Mouse (Mus musculus) common myeloid progenitor, adult 5-6 weeks (primary cell): ENCODE results near the gene Pbx1. TPM values are rescaled to one million over a fixed set of nuclear protein-coding genes. Genes with fewer than 3 reads are reported as not detected.
"Not testable (repeated sequence)": the region's sequence is repeated elsewhere in the genome, so short reads cannot be mapped to it uniquely, and the experiment has no call there.

Experiments
- ATAC-seq: replicated peaks from 2 replicates; pipeline ENCODE4 v1.8.0; 2016; ENCODE audit warnings: low read depth, mild to moderate bottlenecking, moderate TSS enrichment, inconsistent platforms; ENCODE audit not compliant: poor library complexity, severe bottlenecking
- total RNA-seq: library from RNA; stranded (forward); fragments of 200-1000, 187-1606 nt; gene quantifications from 2 replicates; pipeline ENCODE4 v1.2.3, GENCODE M21; 2017

The Pbx1 gene
- 45.1 and 54.5 TPM in 2 replicates for total RNA-seq

DNA sequence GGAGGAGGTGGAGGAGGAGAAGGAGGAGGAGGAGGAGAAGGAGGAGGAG is at the start of gene Pbx1:
Gene Pbx1 (minus strand): TSS at position 39 of the 49 bp plus-strand sequence.
- ATAC-seq: not testable (repeated sequence)

DNA sequence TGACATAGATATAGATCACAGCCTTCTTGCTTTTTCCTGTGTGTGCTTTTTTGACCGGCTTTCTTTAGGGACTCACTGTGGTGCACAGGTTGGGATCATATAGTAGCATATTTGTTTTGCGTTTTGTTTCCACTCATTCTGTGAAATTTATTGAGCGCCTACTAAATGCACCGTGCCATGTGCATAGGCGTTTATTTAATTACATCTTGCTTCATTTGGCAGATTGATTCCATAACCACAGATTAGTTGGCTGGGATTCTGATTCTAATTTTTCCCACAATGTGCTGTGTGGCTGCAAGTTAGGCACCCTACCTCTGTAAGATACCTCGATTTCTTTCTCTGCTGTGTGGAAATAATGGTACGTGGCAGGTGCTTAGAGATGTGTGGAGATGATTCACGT is 47.6 kb upstream of the Pbx1 start:
- ATAC-seq: no peak

DNA sequence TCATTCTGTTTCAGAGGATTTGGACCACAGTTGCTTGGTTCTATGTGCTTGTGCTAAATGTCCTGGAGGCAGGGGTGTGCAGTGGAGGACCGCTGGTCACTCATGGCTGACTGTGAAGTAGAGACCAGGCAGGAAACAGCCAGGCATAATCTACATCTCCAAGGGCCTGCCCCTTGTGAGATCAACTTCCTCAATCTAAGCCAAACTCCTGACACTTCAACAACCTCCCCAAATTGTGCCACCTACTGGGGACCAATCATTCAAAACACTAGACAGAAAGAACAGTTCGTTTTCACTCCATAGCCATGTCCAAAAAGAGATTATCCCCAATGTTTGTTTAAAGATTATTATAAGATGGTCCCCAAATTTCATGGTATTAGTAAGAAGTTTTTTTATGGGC is 46.8 kb upstream of the Pbx1 start:
- ATAC-seq: peak; percentile 94

DNA sequence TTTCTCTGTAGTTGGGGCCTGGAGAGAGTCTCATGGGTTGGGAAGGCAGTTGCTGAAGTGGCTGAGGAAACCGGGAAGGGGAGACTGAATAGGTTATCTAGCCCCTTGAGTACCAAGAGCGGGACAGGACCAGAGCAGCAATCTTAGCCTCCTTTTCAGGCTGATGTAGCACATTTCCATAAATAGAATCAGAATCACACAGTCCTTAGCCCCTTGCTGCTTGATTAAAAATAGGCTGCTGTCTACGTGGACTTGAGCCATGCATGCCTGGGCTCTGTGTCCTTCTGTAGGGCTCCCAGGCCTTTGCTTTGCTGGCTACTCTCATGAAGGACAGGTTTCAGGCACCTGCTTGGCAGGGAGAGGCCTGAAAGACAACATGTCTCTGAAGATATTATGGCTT is 44.8 kb upstream of the Pbx1 start:
- ATAC-seq: no peak

DNA sequence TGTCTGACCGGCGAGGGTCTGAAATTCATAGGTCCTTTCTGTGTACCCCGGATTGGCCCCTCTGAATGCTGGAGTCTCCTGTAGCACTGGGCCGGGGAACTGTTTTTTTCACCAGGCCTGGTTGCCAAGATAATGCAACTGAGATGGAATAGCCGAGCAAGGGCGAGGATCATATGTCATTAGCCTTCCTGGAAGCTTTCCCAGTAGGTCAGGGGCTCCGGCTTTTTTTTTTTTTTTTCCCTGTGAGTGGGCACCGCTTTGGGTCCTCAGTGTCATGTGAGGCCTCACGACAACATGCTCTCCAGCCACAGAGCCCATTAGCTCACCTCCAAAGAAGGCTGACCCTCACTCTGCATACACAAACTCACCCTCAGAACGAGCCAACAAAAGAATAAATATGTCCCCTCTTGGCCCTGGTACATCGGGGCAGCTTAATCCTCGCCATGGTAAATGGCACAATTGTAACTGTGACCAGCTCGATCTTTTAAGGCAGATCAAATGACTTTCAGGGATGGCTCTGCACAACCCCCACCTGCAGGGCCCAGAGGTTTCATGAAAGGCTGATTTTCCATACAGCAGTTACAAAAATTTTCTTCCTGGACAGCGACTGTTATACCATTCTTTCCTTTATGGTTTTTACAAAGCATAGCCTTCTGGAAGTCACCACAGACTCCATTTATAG is 44.3 kb upstream of the Pbx1 start:
- ATAC-seq: no peak

DNA sequence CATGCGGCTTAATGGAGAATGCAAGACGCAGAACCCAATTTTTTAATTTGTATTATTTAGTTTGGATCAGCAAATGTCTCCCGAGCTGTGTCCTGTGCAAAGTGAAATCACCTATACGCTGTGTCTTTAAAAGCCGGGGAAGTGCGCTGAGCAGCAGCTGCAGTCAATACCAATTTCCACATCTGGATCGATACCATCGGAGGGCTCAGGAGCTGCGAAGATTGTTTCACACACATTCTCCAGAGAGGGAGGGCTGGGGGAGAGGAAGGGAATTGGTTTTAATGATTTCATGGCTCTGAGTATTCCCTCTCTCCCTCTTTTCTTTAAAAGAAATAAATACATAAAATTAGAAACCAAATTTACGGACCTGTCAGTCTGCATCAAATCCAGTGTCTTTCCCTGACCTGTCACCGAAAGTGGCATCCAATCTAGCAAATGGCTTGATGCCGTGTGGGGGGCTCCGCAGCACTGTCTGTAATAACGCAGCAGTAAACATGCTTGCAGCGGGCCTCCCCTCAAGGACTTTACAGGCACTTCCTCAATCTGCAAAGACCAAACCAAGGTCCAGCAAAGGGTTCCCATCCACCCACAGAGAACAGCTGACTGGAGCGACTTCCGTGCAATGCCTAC is 43.6 kb upstream of the Pbx1 start:
- no peak for ATAC-seq

DNA sequence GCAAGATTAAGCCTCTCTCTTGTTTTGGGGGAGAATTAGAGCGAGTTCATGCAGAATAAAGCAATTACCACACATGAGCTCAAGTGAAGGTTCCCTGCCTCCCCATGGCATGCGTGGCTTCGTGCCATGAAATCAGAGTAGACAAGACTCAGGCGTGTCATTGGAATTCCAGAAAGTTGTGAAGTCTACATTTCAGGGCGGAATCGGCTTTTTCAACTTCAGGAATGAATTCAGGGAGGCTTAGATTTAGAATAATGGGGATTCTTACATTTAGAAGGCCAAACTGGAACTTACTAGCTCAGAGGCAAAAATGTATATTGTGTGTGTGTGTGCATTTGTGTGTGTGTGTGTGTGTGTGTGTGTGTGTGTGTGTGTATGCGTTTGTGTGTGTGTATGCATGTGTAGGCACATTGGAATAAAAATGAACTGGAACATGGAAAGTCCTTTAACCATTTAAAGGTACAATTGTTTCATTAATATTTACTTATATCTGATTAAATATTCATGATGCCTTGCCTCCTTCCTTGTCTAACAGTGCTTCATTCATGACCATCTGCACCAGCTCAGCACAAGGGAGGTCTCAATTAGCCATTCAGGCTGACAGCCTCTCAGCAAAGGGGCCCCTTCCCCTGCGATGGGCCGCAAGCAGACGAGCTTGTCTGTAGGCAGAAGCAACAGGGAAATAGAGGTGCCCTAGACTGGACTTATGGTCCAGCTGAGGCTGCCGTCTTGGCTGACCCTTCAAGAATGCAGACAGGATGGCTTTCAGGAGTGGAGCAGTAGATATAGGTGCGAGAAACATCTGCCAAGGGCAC is 41.4 kb upstream of the Pbx1 start:
- ATAC-seq: no peak

DNA sequence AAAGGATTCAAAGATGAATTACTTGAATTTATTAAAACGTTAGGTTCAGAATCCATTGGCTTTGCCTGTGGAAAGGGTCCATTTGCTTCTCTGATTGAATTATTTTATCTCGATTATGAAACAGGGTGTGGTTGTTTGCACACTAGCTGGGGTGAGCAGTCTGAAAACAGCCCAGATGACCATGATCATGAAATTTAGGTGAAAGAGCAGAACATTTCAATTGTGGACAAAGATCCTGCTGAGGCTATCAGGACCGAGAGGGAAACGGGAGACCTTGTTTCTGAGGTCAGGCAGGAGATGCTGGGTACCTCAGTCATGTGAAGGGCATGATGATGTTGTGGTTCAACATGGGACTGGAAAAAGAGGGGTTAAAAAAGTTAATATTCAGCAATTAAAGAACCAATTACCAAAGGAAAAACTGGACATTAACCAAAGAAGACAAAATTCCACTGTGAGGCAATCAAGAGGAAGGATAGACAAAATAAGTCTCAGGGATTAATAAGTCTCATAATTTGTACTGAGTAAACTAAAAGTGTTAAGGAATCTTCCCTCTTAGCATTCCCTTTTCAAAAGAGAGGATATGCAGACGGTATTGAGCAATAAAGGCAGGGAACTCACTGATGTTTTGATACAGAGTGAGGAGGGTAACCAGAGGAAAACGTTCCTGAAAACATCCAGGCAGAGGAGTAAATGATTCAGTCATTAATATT is 40.6 kb upstream of the Pbx1 start:
- no peak for ATAC-seq

DNA sequence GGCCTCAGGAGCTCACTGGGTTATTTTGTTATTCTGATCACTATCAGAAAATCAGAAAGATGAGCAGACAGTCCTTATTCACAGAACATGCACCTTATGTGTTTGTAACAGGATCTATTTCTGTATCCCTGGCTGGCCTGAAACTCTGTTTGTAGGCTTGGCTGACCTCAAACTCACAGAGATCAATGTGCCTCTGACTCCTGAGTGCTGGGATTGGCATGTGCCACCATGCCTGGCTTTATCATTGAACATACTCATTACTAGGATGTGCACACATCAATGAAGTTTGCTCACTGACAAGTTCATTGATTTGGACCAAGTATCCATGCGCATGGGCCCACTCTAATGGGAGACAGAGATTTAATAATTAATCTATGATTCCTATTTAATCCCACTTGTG is 27.4 kb upstream of the Pbx1 start:
- ATAC-seq: no peak

DNA sequence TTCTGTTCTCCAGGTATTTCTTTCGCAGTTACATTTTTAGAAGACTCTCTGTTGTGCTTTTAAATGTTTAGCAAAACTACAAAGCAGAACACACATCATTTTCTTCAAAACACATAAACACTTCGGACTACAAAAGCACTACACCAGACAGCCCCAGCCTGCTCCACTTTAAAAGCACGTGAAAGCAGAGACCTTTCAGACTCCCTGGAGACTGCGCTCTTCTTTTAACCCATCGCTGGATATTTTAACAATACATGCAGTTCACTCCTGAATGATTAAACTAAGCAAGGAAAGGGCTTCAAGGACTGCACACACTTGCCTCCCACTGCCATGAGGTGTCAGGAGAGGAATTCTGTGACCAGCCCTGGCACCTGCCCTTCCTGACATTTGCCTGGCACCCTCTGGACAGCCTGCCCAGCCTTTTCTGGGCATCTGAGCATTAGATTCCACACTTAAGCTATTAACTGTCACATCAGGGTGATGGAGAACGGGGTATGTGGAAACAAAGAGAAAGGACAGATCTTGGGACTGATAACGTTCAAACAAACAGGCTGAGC is 25.2 kb upstream of the Pbx1 start:
- no peak for ATAC-seq

DNA sequence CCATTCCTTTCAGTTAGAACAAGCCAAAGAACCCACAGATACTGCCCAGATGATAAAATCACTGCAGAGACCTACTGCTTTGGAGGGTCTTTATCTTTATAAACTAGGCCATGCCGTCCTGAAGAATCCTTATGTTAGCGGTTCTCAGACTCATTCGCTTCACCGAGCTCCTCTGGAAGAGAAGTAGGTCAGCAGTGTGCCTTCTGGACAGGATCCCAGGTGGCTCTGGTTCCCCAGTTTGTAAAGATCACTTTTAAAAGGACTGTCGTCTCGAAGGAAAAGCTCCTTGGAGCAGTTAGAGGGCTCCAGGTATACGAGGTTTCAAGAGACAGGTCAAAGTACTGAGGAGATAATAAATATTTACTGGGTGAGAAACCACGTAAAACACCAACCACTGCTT is 23.1 kb upstream of the Pbx1 start:
- ATAC-seq: no peak

DNA sequence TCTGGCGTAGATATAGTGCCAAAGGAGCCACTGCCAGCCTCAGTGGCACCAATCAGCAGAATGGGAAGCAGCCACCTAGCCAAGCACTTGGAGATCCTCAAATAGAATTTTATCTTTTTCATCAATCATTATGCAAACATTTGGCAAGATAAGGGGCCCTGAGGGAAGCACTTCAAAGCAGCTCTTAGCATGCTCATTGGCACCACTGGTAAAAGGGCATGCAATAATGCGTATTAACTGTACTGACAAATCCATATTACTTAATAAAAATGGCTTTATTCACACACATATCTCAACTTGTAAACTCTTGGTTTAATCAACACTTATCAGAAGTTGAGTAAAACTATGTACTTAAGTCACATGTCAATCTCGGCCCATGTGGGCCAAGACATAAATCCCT is 1.6 kb upstream of the Pbx1 start:
- ATAC-seq: no peak

DNA sequence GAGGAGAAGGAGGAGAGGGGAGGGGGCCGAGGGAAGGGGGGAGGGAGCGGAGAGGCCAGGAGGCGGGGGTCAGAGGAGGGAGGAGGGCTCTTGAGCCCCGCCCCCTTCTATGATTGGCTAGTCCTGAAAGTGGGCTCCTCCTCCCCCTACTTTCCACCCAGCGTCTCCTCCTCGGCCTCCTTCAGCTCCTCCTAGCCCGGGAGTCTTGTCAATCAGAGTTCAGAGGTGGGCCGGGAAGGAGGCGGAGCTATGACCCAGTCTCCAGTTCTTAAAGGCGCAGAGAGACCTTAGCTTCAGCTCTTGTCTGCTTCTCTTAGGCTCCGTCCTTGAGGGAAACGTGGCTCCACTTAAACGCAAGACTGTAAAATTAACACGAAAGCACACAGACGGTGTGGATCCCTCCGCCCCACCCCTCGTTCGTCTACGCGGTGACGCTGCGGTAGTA is 233 bp upstream of the Pbx1 start:
- peak; percentile 96 for ATAC-seq

DNA sequence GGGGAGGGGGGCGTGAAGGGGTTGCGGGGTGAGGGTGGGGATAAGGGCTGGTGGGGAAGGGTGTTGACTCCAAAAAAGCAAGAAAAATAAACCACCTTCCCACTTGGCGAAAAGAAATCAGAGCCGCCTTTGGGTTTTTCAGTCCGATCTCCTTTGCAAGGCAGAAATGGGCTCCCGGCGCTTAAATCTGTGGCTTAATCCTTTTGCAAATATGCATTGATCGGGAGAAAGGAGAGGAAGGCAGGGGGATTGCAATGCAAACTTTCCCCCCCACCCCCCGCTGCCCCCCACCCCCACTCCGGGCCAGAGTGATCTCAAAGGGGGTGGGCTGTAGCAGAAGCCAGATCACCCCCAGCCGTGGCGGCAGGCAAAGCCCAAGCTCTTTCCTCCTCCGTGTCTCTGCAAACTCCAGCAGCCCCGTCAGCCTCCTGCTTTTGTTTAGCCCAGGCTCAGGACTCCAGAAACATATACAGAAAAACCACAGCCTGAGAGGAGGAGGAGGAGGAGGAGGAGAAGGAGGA is 299 bp downstream of the Pbx1 start:
- ATAC-seq: peak; percentile 42

DNA sequence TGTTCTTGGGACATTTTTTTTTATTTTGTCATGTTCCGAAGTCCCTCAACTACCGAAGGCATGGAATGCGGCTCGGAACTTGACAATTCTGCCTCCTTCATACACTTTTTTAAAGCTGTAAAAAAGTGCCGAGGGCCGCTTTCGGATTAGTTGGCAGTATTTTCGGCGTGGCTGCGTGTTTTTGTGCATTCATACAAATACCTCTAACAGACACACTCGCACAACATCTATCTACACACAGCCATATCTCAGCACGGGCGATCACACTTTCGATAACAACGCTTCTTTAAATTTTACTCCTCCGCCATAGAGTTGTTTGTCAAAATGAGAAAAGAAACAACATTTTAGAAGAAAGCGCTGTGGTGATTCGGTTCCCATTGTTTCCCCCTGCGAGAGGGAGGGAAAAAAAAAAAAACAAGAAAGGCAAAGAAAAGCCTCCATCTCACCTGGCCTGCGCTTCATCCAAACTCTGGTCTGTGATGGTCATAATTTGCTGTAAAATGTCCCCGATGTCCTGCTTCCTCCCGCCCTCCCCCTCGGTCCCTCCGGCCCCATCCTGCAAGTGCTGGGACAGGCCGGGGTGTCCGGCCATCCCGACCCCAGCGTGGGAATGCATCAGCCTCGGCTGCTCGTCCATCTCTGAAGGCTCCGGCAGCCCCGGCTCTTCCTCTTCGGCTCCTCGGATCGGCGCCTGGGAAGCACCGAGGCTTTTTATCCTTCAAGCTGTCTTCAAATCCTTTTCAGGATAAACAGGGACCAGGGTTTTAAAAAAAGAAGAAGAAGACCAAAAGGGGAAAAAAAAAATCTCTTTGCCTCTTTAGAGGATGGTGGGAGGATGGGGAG is 981 bp downstream of the Pbx1 start:
- ATAC-seq: no peak

DNA sequence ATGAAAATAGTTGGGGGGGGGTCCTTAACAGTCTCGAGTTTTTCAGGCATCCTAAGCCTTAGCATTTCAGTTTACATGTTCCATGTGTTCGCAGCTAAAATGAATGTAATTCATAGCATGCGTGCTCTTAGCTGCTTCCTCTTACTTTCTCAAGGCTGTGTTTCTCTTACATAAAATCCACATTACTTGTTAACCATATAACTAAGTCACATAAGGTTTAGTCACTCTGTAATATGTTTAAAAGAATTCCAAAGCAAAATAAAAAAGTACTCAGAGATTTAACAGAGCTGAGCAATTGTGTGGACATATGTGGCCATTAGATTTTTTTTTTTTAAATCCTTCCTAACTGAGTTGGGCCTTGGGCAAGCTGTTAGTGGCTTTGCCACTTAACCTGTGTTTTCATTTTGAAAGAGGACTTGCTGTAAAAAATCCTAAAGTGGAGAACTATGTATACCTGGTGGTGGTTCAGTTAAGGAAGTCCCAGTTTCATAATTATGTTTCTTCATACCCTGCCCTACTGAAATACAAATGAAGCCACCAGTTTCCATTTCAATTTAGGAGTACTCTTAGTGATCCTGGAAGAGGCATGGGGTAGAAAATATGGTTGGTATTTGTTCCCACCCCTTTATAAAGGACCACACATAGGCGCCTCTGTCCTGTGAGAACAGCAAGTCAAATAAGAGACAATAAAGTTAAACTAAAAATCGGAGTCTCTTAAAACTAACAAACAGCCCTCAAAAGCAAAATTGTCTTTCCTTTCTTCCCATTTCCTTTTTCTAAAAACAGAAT is 2.0 kb downstream of the Pbx1 start:
- no peak for ATAC-seq

DNA sequence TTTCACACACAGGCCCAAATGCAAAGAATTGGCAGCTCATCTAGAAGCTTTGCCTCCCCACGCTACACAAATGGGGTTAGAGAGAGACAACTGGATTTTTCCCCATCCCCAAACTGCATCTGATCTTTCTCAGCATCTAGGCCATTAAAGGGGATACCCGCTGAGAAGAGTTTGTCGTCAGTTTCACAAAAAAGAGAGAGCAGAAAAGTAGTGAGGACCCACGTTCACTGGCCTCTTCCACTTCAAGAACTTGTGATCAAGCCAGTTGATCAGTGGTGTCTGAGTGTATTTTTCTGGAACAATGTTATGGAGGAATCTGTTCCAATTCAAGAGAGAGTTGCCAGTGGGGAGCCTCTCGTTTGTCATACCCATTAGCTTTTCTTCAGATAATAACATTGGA is 2.7 kb downstream of the Pbx1 start:
- ATAC-seq: no peak

DNA sequence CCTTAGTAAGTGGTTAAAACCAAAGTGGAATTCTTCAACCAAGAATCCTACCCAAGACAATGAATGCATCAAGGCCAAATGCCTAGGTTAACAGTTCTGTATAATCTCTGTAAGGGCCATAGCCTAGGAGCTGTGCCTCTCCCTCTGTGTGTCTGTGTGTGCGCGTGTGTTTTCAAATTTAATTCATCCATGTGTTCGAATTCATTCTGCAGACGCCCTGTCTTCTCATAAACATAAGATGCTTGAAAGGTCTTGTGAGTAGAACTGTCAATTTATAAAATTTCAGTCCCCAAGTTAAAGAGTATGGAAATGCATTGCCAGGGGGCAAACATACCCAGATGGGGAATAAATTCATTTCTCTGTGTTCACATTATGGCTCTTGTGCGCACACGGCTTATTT is 3.8 kb downstream of the Pbx1 start:
- no peak for ATAC-seq

DNA sequence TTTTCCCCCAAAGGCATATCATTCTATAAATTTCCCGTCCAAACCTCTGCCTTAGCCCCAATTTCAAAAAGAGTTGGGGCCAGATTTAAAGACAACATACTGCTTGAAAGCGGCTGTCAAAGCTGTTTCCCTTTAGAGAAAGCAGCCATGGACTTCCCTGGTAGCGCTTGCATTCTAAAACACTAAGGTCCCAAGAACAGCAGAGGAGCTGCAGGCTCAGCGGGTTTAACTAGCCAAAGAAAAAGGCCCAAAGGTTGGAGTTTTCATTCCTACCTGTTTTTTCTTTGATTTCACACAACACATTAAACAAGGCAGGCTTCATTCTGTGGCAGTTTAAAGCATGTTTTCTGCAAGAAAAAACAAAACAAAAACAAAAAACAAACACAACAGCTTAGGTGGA is 4.5 kb downstream of the Pbx1 start:
- no peak for ATAC-seq
